Mouse (Mus musculus) liver, embryonic 14.5 days (tissue): ENCODE measurements around the gene Polr3k. TPM values are rescaled to one million over a fixed set of nuclear protein-coding genes. Genes with fewer than 3 reads are reported as not detected.

Experiments
- ATAC-seq: fragments of 200-750 bp; cut with Nextera tagmentation; 2 replicates; pipeline ENCODE4 v1.8.0; 2017; ENCODE audit warnings: moderate number of reproducible peaks, mild to moderate bottlenecking, moderate library complexity; ENCODE audit not compliant: insufficient read depth
- DNase-seq, 3 experiments: peaks; one replicate each; pipeline ENCODE4 v3.0.0-alpha.2; 2012 to 2013; ENCODE audit warnings: low read depth in 3 of 3, low spot score in 3 of 3
- H3K27ac ChIP-seq: fragments of 300-500 bp; sonication (generic); 2 replicates; pipeline ENCODE4 v1.5.1; 2014; ENCODE audit warnings: moderate library complexity, mild to moderate bottlenecking, control low read depth, inconsistent platforms
- H3K27me3 ChIP-seq: fragments of 300-500 bp; sonication (generic); 2 replicates; pipeline ENCODE4 v1.6.1; 2014; ENCODE audit warnings: mild to moderate bottlenecking, low read length, moderate library complexity; ENCODE audit not compliant: control insufficient read depth, insufficient read depth
- H3K36me3 ChIP-seq: fragments of 300-500 bp; sonication (generic); replicated peaks from 2 replicates; pipeline ENCODE4 v1.6.1; 2014; ENCODE audit warnings: low read depth; ENCODE audit not compliant: control insufficient read depth, insufficient read depth
- H3K4me1 ChIP-seq, 2 experiments: fragments of 200-500 bp in 1 of 2; fragments of 300-500 bp in 1 of 2; sonication (generic) in 1 of 2; replicated peaks; 2 replicates each; pipeline ENCODE4 v1.6.1; 2012 to 2014; ENCODE audit warnings: antibody characterized with exemption in 1 of 2, inconsistent platforms in 1 of 2, low read length in 1 of 2; ENCODE audit not compliant: control insufficient read depth in 2 of 2, insufficient read depth in 2 of 2
- H3K4me2 ChIP-seq: fragments of 300-500 bp; sonication (generic); 2 replicates; pipeline ENCODE4 v1.6.1; 2014; ENCODE audit warnings: low read depth, mild to moderate bottlenecking, control low read depth, moderate library complexity
- H3K4me3 ChIP-seq, 2 experiments: fragments of 200-500 bp in 1 of 2; fragments of 300-500 bp in 1 of 2; sonication (generic) in 1 of 2; 2 replicates each; pipeline ENCODE4 v1.5.1; 2012 to 2014; ENCODE audit warnings: low read depth in 2 of 2, low read length in 2 of 2, mild to moderate bottlenecking in 2 of 2, control low read depth in 1 of 2, inconsistent platforms in 1 of 2, moderate library complexity in 1 of 2; ENCODE audit not compliant: insufficient read depth in 1 of 2
- H3K9ac ChIP-seq: fragments of 300-500 bp; sonication (generic); replicated peaks from 2 replicates; pipeline ENCODE4 v1.6.1; 2014; ENCODE audit warnings: mild to moderate bottlenecking, control low read depth, moderate library complexity
- H3K9me3 ChIP-seq: fragments of 300-500 bp; sonication (generic); 2 replicates; pipeline ENCODE4 v1.6.1; 2016; ENCODE audit warnings: low read length, mixed read lengths; ENCODE audit not compliant: control insufficient read depth
- CTCF ChIP-seq: IDR thresholded peaks from 2 replicates; pipeline ENCODE4 v1.5.1; 2016; ENCODE audit warnings: antibody characterized with exemption, low read depth, control low read depth
- EP300 ChIP-seq: IDR thresholded peaks from 2 replicates; pipeline ENCODE4 v1.6.1; 2016; ENCODE audit warnings: antibody characterized with exemption, low read depth
- WGBS: fragments of 180-500 bp; shearing (Covaris S2); extraction: QIAGEN DNeasy Blood & Tissue Kit; methylation state at CpG from one replicate; pipeline ENCODE4 v1.1.7; 2014; ENCODE audit not compliant: insufficient replicate concordance; 5-methylcytosine and 5-hydroxymethylcytosine counted together
- polyA plus RNA-seq, 2 experiments: library from polyadenylated mRNA; depleted of rRNA in 1 of 2; stranded (reverse) in 1 of 2; unstranded in 1 of 2; fragments of >200 nt; fragmentation: Nextera tagmentation in 1 of 2; extraction: Ambion mirVana in 1 of 2; gene quantifications; 2 replicates each; pipeline versions ENCODE4 v1.2.1 to v1.2.3; 2012 to 2014

The Polr3k gene
- polyA plus RNA-seq, 2 experiments, result 12.7 to 31.5 TPM

DNA sequence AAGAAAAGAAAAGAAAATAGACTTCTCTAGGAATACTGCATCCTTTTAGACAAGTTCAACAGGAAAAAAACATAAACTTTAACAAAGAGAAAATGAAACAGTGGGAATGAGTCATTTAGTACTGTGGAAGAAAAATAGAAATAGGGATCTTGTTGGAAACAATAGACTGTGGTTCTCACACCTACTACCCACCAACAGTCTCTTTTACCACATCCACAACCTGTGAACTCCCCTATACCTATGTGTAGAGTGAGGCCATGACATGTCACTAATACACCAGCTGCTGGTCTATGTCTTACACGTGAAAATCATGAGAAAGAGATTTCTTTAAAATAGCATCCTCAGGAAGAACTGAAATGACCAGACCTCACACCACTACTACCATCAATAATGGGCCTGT is 14.8 kb downstream of the Polr3k start:
- ATAC-seq (no peak), DNase-seq (no peak)
- no peak for TF ChIP-seq CTCF
- TF ChIP-seq EP300, result no peak
- H3K27ac ChIP-seq, result no peak overlapping the region
- WGBS, result 50% methylated on average over 1 of the region's 1 CpGs
- H3K4me2 ChIP-seq, result no peak overlapping the region
- H3K36me3 ChIP-seq, result no peaks in the 10 kb centered on the region
- no peak overlapping the region for H3K4me3 ChIP-seq
- no peaks in the 10 kb centered on the region for H3K9me3 ChIP-seq
- H3K27me3 ChIP-seq, result no peaks in the 10 kb centered on the region
- no peak overlapping the region for H3K9ac ChIP-seq
- no peaks in the 10 kb centered on the region for H3K4me1 ChIP-seq

DNA sequence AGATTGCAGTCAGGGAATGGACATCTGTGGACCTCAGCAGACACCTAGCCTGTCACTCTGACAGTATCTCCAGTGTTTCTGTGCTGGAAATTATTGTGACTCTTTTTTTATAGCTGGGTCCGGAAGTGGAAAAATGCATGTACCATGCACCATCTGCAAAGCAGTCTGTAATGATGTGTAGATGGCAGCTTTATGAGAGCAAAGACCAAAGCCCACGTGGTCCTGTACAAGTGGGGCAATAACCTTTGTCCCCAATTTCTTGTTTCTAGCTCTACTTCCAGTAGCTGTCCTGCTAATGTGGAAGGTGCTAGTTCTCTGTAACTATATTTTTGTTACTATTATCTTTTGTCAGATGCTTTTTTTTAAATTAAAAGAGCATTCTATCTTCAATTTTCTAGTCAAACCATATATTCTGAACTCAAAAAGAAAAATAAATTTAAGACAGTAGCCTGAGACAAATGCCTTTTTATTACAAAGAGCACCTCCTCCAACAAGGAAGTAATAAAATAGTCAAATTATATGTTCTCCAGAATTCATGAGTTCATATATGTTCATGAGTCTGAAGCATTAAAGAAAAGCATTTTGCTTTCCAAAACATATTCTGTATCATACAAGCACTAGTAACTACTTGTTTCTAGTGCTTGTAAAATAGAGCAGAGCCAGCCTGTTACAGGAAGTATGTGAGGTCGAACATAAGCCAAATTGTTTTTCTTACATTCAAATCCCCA is 19.0 kb downstream of the Polr3k start:
- Histone ChIP-seq H3K36me3 (no peaks in the 10 kb centered on the region), H3K9me3 (no peaks in the 10 kb centered on the region), H3K27ac (no peak overlapping the region), H3K4me3 (no peak overlapping the region), H3K9ac (no peak overlapping the region), H3K4me2 (no peak overlapping the region), H3K4me1 (no peaks in the 10 kb centered on the region), H3K27me3 (no peaks in the 10 kb centered on the region)
- DNase-seq (no peak), ATAC-seq (no peak)
- 65% methylated on average over 3 of the region's 3 CpGs for WGBS
- TF ChIP-seq CTCF (no peak), EP300 (no peak)

DNA sequence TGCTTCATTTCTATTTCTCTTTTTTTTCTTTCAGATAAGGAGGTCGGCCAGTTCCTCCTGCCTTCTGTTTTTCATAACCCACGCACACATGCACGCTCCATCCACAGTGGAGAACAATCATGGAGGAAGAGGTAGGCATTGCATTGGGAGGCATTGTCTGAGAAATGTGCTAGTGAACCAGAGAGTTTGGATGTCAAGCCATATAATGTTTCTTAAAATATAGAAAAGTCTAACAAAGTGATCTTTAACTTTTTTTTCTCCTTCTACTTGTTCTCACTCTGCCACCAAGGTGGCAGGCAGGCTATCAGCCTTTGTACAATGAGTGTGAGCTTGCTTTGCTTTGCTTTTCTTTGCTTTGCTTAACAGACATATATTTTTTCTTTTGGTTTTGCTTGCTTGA is 53.7 kb downstream of the Polr3k start:
- Histone ChIP-seq H3K9ac (no peak overlapping the region), H3K36me3 (no peaks in the 10 kb centered on the region), H3K27ac (no peak overlapping the region), H3K4me2 (no peak overlapping the region), H3K4me3 (no peak overlapping the region), H3K4me1 (no peaks in the 10 kb centered on the region), H3K9me3 (no peaks in the 10 kb centered on the region), H3K27me3 (no peaks in the 10 kb centered on the region)
- peak; percentile 44 to 59 (median 58) for DNase-seq
- ATAC-seq, result no peak
- TF ChIP-seq CTCF (no peak), EP300 (no peak)
- WGBS, result 46% methylated on average over 3 of the region's 3 CpGs

DNA sequence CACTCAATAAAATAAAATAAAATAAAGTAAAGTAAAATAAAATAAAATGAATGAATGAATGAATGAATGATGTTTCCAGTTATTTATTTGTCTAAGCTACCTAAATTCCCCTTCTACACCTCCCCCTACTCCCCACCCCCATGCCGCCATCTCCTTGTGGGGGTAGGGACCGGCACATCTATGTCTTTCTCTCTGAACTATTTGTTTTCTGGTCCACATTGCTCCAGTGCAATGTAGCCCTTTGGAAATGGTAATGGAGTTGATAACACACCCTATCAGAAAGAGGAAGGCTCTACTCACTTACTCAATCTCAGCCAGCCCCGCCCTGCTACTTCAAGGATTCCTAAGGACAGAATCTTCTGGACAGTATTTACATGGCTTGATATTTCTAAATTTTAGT is 54.4 kb downstream of the Polr3k start:
- DNase-seq (peak; percentile 33 to 51 (median 46)), ATAC-seq (peak; percentile 74)
- Histone ChIP-seq H3K27me3 (no peaks in the 10 kb centered on the region), H3K4me2 (no peak overlapping the region), H3K27ac (no peak overlapping the region), H3K36me3 (no peaks in the 10 kb centered on the region), H3K4me3 (no peak overlapping the region), H3K4me1 (no peaks in the 10 kb centered on the region), H3K9ac (no peak overlapping the region), H3K9me3 (no peaks in the 10 kb centered on the region)
- no peak for TF ChIP-seq CTCF
- 42% methylated on average over 3 of the region's 3 CpGs for WGBS

Other genes starting within 250 kb of the Polr3k start
- 0.08 and 0.09 TPM in 2 replicates for gene Gm29797, start 207.3 kb upstream of the Polr3k start, polyA plus RNA-seq (2012; rRNA removed)
- 0.14 TPM in 1 of 2 replicates, not detected in the other for gene Gm29797, start 207.3 kb upstream of the Polr3k start, polyA plus RNA-seq (2014; fragmentation: Nextera tagmentation; extraction: Ambion mirVana)
- 5.5 TPM in 2 replicates for gene Sox18, start 192.7 kb upstream of the Polr3k start, polyA plus RNA-seq (2012; rRNA removed)
- 4.1 and 5.0 TPM in 2 replicates for gene Sox18, start 192.7 kb upstream of the Polr3k start, polyA plus RNA-seq (2014; fragmentation: Nextera tagmentation; extraction: Ambion mirVana)
- gene Tcea2, start 184.0 kb upstream of the Polr3k start, polyA plus RNA-seq (2012; rRNA removed), result 3.0 and 3.4 TPM in 2 replicates
- 1.3 and 1.8 TPM in 2 replicates for gene Tcea2, start 184.0 kb upstream of the Polr3k start, polyA plus RNA-seq (2014; fragmentation: Nextera tagmentation; extraction: Ambion mirVana)
- gene Rgs19, start 170.4 kb upstream of the Polr3k start, polyA plus RNA-seq (2012; rRNA removed), result 19.0 and 20.6 TPM in 2 replicates
- 15.8 and 21.0 TPM in 2 replicates for gene Rgs19, start 170.4 kb upstream of the Polr3k start, polyA plus RNA-seq (2014; fragmentation: Nextera tagmentation; extraction: Ambion mirVana)
- not detected in 2 replicates for gene Lkaaear1, start 165.9 kb upstream of the Polr3k start, polyA plus RNA-seq (2012; rRNA removed)
- not detected in 2 replicates for gene Lkaaear1, start 165.9 kb upstream of the Polr3k start, polyA plus RNA-seq (2014; fragmentation: Nextera tagmentation; extraction: Ambion mirVana)
- 0.11 and 0.21 TPM in 2 replicates for gene Oprl1, start 149.3 kb upstream of the Polr3k start, polyA plus RNA-seq (2012; rRNA removed)
- 0.06 TPM in 1 of 2 replicates, not detected in the other for gene Oprl1, start 149.3 kb upstream of the Polr3k start, polyA plus RNA-seq (2014; fragmentation: Nextera tagmentation; extraction: Ambion mirVana)
- gene Myt1, start 101.0 kb upstream of the Polr3k start, polyA plus RNA-seq (2012; rRNA removed), result 0.02 and 0.09 TPM in 2 replicates
- gene Myt1, start 101.0 kb upstream of the Polr3k start, polyA plus RNA-seq (2014; fragmentation: Nextera tagmentation; extraction: Ambion mirVana), result not detected in 2 replicates
- gene Pcmtd2, start 26.5 kb upstream of the Polr3k start, polyA plus RNA-seq (2012; rRNA removed), result 6.3 and 9.1 TPM in 2 replicates
- gene Pcmtd2, start 26.5 kb upstream of the Polr3k start, polyA plus RNA-seq (2014; fragmentation: Nextera tagmentation; extraction: Ambion mirVana), result 12.5 and 15.4 TPM in 2 replicates
- not detected in 2 replicates for gene Gm14496, start 126.8 kb downstream of the Polr3k start, polyA plus RNA-seq (2012; rRNA removed)
- gene Gm14496, start 126.8 kb downstream of the Polr3k start, polyA plus RNA-seq (2014; fragmentation: Nextera tagmentation; extraction: Ambion mirVana), result not detected in 2 replicates